Mouse (Mus musculus) B cell, adult 2 months (primary cell): ENCODE results near the gene Aes.
A peak's percentile ranks its signal among the peaks of the same experiment; 100 is the strongest.

ENCODE experiments used
- DNase-seq, 2 experiments: peaks; one replicate each; pipeline ENCODE4 v3.0.0; 2022

Aes gene

DNA sequence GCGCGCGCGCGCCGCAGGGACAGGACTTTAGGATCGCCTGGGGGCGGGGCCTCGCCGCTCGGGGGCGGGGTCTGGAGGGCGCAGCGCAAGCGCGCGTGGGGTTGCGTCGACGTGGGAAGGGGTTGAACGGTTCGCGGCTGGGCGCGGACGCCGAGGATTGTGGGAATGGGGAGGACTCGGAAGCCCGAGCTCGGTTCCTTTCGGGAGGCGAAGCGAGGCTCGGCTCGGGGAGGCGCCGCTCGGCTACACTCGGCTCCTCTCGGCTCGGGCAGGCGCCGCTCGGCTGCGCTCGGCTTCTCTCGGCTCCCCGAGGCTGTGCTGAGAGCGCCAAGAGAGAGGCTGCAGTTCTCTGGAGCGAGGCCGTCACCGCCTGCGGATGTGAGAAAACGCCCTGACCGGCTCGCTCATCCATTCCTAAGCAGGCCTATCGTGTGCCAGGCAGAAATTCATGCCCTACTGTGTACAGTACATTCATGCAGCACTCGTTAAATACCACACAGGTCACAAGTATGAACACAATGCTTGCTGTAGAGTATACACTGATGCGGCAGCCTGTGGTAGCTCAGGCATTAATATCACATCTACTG is 14.0 kb upstream of the Aes start, which contains the start of gene Gna11:
Gna11 (minus strand) TSS at position 30 of the 587 bp plus-strand sequence.
- peak; percentile 99 for DNase-seq

DNA sequence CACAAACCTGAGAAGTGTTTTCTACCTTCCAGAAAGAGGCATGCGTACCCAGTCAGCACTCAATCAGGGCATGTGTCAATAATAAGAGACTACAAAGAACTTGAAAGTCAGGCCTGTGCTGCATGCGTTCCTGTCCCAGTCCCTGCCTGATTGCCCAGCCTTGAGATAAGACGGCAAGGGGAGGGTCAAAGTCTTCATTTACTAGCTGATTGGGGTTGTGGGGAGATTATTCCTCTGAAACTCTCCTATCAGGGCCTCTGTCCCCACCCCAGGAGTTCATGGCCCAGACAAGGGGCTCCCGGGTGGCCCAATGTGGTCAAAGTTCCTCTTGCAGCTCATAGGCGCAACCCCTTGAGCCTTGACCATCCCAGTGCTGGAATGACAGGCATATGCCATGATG is 13.0 kb upstream of the Aes start:
- DNase-seq: no peak

DNA sequence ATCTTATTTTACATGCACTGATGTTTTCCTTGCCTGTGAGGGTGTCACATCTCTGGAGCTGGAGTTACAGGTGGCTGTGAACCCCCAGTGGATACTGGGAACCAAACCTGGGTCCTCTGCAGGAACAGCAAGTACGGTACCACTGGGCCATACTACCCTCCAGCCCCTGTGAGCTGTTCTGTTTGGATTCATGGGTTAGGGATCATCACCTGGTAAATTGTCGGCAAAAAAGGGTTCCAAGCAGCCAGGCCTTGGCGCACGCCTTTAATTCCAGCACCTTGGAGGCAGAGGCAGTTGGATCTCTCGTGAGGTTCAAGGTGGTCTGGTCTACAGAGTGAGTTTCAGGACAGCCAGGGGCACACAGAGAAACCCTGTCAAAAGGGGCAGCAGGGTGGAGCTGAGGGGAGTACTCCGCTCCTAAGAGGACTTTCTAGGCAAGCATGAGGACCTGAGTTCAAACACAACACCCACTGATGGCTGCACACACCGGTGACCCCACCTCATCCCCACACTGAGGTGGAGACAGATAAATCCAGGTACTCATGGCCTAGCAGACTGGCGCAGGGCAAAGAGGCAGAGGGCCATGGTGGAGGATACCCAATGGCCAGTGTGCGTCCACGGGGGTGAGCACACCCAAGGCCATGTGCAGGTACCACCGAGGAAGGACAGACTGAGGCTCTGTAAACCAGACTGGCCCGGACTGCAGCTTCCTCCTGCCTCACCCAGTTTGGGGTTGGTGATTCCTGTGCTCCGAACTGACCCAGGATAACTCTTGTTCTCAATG is 12.3 kb upstream of the Aes start:
- no peak for DNase-seq

DNA sequence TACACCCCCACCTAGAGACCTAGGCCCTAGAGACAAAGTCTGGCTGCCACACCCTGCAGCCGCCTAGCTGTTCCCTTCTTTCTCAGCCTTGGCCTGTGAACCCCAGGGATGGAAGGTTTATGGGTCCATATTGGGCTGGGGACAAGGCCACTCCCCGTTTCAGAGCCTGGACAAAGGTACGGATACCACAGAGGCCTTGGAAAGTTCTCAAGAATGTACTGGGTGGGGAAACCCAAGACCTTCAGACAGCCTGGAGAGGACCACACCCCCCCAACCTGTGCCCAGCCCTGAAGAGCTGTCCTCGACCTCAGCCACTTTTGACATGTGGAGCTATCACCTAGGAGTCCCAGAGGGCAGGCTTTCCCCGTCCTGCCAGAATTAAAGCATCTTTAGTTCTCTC is 10.3 kb upstream of the Aes start:
- DNase-seq: no peak

DNA sequence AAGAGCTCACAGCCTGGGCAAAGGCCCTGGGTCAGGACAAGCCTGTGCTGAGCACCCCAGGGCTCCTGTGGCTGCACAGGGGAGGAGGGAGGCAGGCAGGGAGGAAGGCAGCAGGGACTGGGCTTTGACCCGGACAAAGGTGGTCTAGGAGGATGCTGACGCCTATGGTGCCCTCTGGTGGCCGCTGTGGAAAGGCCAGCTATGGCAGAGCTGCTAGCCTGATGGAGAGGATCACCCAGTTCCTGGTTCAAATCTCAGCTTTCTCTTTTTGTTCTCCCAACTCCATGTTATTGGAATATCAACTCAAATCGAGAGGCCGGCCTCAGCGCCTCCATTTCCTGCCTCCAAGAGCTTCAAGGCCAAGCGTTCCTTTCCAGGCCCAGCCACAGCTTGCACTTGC is 9.0 kb upstream of the Aes start:
- DNase-seq: peak; percentile 87

DNA sequence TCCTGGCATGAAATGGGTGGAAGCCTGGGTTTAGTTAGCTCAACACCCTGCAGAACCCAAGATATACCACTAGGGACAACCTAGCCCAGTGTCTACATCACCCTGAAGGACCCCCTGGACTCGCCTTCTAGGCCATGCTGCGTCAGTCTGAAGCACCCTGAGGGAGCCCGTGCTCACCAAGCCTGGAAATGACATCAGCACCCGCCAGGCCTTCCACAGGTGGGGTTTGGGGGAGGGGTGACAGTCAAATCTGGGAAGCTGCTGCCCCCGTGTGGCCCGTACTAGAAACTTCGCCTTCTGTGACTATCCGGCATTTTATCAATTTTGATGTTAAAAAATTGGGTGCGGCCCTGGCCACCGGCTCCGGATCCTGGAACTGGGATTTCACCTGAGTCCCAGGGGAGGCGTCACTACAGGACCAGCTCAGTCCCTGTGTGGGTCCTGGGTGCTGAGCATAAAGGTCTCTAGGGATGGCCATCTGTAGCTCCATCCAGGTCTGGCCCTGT is 7.6 kb upstream of the Aes start:
- DNase-seq: peak; percentile 92 to 94

DNA sequence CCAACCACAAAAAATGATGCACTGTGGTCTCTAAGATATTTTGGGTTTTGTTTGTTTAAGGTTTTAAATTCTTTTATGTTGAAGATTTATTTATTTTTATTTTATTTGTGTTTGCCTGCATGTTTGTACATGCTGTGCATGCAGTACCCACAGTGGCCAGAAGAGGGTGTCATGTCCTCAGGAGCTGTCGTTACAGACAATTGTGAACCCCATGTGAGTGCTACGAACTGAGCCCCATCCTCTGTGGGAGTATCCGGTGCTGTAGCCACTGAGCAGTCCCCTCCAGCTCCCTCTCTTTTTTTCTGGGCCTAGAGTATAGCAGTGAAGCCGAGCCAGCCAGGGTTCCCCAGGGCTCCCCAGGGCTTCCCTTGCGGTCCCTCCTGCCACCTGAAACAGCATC is 6.1 kb upstream of the Aes start:
- peak; percentile 81 to 82 for DNase-seq

DNA sequence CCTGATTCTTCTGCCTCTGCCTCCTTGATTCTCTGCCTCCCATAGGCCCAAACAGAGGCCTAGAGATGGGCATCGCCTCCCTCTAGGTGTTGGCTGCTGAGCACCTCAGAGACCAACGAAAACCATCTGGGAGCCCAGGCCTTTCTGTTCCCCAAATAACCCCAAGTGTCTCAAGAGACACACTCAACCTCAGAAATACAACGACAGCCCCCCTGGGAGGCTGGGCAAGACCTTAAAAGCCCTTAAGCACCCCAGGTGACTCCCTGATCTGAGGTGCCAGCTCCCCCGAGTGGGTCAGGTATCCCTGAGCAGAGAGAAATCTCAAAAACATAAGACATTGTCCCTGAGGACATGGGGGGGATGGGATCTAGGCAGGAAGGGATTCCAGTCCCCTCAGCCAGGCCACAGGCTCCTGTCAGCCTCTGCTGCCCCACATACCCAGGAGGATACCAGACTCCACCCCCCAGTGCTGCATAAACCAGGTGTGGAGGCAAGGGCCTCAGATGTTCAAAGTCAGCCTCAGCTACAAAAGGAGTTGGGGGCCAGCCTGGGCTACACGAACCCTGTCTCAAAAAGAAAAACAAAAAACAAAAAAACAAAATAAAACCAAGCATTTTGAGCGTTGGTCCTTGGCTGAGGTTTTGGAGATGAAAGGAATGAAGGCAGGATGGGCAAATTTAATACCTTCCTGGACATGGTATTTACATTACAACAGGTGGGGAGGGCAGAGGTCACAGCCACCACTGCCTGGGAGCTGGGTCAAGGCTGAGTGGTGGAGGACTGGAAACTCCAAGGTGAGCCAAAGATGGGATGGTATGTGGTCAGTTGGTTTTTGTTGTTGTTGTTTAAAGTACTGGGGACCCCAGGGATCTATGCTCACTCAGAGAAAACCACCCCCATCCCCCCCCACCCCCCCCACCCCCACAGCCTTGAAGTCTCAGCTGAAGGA is 5.2 kb upstream of the Aes start:
- DNase-seq: peak; percentile 48 to 58

DNA sequence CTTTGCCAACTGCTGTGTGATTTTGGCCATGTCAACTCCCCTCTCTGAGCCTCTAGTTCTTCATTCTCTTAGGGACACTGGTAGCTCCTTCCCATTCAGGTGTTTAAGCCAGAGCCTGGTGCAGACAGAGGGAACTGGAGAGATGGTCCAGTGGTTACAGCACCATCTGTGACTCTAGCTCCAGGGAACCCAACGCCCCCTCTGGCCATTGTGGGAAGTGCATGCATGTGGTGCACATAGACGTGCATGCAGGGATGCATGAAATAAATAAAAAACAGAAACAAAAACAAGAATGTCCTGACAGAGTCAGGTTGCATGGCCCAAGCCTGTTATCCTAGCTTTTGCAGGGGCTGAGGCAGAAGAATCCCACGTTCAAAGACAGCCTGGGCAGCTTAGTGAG is 3.0 kb upstream of the Aes start:
- peak; percentile 60 to 61 for DNase-seq

DNA sequence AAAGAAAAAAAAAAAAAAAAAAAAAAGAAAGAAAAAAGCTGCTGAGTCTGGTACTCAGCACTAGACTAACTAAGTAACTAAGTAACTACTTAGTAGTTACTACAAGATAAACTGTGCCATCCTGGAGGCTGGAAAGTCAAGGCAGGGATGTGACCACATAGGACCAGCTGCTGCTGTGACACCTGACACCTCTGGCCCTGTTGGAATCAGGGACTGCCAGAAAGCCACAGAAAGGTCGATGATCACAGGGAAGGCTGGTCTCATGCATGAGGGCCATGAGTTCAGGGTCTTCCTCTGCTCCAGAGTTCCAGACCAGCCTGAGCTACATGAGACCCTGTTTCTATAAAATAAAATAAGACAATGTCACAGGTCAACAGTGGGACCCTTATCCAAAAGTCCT is 1.8 kb upstream of the Aes start:
- DNase-seq: no peak

DNA sequence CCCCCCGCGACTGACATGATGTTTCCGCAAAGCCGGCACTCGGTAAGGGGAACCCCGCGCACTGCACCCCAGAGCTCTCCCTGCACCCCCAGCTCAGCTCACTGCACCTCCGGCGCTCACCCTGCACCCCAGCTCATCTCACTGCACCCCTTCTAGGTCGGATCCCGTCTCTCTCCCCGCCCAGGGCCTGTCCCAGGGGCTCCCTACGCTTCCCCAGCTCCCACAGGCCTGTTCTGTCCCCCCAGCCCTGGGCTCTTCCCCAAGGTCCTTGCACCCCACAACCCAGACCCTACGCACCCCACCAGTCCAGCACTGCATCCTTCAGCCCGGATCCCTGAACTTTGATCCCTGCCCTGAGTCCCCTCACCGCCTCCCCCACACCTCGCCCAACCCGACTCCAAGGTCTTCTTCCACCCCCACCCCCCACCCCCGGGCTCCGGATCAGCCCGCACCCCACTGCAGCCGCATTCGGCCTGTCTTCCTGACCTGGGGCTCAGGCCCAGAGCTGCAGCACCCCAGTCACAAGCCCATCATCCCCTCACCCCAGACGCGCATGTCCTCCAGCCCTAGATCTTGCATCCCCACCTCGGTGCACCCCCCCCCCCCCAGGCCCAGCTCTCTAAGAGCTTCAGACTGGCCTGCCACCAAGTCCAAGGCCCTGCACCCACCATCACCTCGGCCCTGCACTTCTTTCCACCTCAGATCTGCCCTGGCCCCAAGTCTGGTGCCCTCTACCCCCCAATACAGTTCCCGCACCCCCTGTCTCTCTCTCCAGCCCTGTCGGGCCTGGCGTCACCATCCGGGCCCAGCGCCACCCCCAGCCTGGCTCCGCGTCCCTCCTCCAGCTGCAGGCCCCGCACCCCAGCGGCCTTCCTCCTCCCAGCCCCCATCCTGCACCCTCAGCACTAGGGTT is 595 bp downstream of the Aes start:
- peak; percentile 55 to 60 for DNase-seq

DNA sequence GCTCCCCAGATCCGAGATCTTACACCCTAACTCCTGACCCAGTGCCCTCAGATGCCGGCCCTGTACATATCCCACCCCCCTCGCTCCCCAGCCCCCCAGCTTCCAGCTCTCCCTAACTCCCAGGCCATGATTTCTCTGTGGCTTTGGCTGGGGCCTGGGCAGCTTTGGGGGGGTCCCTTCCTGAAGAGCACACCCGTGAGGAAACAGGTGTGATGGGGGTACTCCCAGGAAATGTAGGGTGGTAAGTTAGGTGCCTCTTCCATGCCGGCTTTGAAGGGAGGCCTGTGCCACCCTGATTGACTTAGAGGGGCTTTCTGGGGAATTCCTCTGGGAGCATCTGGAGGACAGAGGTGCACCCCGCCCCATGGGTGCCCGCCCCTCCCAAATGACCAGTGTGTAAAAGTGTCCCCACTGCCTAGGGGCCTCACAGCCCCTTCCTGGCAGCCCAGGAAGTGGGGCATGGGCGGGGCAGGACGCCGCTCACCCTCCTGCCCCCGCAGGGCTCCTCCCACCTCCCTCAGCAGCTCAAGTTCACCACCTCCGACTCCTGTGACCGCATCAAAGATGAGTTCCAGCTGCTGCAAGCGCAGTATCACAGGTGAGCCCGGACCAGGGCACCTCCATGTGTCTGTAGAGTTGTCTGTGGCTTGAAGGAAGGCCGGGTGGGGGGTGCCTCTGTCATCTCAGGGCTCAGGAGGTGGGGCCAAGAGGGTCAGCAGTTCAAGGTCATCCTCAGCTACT is 1.6 kb downstream of the Aes start:
- DNase-seq: peak; percentile 72 to 73

DNA sequence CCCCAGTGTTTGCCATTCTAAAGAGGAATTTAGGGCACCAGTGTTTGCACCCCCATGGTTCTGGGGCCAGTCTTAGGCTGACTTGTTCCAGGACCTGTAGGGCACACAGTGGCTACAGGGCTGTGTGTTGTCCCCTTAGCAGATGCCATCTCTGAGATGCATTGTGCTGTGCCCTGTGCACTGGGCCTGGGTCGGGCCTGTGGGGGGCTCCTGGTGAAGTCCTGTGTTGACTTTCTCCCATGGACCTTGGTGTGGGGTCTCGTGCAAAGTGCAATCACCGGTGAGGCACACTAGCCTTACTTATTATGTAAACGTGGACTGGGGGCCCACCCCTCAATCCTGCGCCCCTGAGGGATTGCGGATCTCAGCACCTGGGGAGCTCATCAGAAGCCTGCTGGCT is 3.1 kb downstream of the Aes start:
- DNase-seq: no peak

DNA sequence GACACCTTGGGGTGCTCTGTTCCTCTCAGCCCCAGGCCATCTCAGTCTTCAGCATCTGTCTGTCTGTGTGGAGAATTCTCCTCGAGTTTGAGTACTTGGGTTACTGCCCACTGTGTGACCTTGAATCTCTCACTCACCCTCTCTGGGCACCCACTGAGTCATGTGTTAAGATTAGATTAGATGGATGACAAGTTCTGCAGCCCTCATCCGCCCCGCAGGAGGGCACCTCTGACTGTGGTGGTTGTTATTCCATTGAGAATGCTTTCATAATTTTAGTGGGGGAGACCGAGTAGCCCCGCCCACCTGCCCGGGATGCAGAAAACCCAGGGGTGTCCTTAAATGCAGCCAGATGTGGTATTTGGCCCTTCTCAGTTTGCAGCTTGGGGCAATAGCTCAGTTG is 4.2 kb downstream of the Aes start:
- no peak for DNase-seq

DNA sequence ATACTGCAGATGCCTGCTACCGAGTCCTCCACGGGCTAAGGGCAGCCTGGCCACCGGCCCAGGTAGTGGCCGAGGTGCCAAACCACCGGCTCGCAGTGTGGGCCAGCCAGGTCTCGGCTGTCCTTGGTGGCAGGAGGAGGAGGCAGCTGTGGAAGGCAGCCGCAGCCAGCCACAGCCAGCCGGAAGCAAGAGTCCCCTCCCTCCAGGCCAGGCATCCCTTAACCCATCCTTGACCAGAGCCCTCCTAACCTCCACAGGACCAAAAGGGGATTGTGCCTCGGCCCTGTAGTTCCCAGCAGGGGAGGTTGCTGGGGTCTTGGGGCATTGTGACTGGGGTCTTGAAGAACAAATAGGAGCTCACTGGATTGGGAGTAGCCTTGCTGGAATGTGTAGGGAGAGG is 4.9 kb downstream of the Aes start:
- no peak for DNase-seq

DNA sequence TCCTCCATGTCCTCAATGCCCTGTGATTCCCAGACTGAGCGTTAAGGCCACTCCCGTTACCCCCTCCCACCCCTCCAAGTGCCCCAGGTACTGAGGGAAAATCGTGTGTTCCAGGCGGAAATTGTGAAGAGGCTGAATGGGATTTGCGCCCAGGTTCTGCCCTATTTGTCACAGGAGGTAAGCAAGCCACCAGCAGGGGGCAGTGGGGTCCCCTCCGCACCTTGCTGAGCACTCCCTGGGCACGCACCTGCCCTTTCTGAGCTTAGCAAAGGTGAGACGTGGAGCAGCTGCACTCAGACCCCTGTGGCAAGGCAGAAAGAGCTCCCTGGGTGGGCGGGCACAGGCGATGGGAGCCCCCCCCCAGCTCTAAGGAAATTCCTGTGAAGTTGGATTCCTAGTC is 5.4 kb downstream of the Aes start:
- peak; percentile 80 to 82 for DNase-seq

DNA sequence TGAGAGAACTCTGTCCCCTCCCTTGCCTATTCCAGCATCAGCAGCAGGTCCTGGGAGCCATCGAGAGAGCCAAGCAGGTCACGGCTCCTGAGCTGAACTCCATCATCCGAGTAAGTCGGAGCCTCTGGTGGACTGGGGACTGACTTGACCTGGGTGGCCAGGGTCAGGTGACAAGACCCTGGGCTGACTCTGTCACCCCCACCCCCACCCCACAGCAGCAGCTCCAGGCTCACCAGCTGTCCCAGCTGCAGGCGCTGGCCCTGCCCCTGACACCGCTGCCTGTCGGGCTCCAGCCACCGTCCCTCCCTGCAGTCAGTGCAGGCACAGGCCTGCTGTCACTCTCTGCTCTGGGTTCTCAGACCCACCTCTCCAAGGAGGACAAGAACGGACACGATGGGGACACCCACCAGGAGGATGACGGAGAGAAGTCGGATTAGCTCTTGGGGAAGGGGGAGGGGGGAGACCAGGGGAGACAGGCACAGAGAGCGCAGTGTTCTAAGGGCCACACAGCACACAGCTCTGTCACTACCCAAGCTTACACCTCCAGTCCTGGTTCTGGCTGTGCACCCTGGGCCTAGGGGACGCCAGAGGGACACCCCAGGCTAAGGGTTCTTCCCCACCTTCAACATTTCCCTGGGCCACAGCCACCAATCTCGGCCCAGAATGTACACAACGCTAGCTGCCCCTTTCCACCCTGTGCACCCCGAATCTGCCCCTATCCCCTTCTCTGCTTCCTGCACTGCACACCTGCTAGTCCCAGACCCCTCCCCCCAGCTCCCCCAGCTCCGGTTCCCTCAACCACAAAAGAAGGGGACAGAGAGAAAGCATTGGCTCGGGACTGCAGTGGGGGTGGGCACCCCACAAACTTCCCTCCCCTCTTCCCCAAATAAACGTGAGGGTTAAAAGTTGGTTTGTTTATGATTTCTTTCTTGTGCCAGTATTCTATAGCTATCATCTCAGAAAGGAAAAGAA is 6.3 kb downstream of the Aes start:
- DNase-seq: no peak

DNA sequence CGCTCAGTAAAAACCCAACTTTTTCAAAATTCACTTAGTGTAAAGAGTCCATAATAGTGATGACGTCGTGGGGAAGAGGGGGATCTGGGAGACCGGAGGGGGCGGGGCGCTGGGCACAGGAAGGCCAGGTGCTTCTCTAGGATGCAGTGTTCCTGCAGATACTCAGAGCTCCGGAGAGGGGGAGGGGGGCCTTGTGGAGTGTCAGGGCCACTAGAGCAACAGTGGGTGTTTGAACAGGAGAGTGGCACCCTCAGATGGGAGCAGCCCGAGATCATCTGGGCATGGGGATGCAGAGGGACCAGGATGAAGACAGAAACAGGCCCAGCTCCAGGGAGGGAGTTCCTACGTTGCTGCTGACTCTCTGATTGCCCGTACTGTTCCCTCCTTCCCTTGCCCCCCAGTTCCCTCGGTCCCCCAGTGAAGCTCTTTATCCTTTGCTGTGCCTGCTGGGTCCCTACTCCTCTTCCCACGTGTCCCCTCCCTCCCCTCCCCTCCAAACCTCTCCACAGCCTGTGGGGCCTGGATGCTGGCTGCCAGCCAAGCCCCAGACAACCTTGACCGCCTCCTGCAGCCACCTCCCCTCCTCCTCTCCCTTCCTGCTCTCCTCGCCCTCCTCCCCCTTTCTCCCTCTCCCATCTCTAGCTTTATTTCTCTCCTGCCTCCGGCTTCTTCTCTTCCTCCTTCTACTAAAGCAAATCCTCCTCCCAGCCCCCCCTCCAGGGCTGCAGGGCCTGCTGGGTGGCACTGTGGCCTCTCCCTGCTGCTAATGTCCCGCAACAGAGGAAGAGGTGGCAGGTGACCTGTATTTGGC is 9.3 kb downstream of the Aes start:
- DNase-seq: no peak

DNA sequence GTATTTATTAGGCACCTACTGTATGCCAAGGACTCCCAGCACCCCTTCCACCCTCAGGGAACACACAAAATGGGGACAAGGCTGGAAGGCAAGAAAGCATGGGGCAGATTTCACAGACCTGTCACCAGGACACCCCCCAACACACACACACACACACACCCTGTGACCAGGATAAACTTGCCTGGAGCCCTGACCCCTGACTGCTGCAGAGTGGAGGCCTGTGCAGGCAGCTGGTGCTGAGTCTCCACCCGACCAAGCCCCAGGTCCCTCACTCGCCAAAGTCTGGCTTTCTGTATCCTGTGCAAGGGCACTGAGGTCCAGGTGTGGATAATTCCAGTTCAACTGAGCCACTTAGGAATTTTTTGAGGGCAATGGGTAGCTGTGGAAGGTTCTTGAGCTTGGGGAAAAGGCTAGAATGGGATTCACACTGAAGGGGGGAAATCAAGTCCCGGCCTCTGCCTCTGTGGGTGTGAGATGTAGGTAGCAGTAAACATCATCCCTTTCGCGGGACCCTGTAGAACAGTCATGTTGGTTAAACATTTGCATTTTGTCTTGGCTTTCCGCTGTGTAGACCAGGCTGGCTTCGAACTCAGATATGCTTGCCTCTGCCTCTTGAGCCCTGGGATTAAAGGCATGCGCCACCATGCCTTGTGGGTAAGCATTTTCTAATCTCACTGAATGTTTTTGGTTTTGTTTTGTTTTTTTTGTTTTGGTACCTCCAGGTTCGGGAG is 10.4 kb downstream of the Aes start:
- no peak for DNase-seq
